Mouse (Mus musculus) thymus, postnatal 25 days (tissue): ENCODE results near the gene Lypd6.

Experiments
- DNase-seq: peaks from one replicate; pipeline ENCODE4 v3.0.0; 2022

Lypd6 gene

DNA sequence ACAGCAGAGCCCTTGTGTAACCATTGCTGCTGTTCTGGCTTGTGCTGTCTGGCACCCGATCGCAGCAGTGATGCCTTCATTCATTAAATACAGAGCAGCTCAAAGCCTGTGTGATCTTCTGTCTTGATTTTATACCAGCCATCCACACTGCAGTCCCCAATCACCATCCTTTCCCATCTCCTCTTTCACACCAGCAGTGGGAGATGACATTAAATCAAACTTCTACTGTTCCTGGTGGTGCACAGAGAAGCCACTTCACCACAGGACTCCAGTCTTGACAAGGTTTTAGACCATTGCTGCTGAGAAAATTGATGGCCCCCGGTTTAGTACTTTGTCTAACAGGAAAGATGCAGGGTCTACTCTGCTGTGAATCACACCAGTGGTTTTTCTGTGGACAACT lies 44.9 kb downstream of the Lypd6 start:
- DNase-seq = no peak

DNA sequence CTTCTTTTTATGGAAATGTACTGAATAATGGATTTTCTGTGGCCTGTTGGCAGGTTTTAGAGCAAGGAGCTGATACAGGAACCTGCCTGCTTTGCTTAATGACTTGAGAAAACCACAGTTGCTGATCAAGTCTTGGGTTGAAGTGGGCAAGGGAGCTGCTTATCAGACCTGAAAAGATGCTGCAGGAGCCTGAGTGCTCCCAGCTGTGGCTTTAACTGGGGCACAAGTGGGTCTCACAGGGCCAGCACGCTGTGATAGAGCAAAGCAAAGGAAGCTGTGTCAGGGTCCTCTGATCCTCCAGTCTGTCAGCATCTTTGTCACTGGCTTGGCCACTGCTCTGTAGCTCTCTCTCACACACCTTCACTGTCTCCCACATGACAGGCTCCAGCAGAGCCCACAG lies 45.4 kb downstream of the Lypd6 start:
- DNase-seq = no peak

DNA sequence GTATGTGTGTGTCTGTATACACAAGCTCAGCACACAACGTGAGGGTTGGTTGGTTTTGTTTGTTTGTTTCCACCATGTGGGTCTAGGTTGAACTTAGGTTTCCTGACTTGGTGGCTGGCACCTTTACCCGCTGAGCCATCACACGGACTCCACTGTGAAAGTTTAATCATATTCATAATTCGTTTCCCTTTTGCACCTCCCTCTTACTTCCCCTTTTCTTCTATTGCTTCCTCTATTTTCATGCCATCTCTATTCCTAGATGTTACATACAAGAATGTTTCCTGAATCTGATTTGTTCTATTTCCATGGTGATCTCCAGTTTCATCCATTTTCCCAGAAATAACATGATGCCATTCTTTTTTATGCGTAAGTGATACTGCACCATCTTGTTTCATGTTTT lies 46.2 kb downstream of the Lypd6 start:
- no peak for DNase-seq

DNA sequence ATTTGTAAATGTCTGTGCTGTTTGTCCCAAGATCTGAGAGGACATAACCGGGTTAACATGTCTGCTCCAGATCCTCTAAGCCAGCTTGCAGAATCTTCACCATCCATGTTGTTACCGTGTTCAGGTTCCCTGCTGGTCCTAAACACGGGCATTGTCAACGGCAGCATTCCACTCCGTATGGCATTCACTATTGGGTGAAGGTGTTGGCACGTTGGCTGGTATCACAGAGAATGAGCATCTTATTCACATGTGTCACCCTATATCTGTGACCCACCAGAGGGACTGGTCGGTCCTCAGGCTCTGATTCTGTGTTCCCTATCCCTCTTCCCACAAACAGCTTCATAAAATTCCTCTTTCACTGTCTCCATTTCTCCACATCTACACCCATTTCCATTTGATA lies 52.9 kb downstream of the Lypd6 start:
- no peak for DNase-seq

DNA sequence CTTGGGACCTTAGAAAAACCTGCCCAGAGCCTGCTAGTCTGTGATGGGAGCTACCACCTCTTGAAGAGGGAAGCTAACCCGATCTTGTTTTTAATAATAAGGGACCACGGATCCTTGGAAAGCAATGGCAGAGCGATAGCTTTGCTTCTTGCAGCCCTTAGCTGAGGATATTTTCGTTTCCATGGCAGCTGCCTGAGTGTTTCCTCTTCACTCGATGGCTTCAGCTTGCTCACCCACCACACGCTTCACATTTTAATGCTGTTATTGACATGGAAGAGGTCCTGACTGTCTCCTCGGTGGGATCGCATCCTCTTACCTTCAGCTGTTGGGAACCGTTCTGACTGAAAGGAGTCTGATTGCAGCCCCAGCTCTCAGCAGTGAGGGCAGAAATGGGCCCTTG lies 54.6 kb downstream of the Lypd6 start:
- DNase-seq = no peak

DNA sequence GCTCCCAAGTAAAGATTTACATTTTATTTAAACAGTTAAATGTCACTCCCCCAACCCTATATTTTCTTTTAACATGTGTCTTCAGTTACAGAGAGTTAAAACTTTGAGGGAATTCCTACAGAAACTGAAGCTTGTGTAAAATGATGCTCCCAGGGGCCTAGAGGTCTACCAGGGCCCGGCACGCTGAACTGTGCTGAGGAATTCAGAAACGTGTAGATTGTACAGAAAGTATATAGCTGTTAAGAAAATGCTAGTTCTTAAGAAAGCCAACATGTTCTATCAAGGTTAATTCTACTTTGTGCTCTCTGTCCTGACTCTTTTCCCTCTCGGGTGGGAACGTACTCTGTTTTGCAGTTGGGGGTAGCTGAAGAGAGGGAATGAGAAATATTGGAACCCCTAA lies 57.1 kb downstream of the Lypd6 start:
- DNase-seq = no peak

DNA sequence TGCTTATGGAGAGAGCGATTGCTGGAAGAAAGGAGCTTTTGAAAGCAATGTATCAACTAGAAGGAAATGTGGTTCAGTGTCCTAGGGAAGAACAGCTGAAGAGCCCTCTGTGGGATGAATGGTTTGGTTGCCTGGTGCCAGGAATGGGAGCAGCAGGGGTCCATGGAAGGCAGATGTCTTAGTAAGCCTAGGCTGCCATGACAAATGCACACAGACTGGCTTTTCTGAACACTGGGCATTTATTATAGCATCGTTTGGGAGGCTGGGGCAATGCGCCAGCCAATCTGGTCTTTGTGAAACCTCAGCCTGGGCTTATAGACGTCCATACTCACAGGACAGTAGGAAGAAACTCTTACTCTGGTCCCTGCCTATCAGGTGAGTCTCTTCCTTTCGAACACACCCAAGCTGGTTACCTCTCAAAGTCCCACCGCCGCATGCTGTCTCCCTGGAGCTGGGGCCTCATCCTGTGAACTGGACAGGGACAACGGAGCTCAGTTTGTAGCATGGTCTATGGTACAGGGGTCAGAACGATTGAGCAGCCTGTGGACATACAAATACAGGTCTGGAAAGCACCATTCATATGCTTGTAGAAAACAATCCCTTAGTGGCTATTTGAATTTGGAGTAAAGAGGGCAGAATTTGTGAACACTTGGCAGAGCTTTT lies 61.4 kb downstream of the Lypd6 start:
- no peak for DNase-seq

DNA sequence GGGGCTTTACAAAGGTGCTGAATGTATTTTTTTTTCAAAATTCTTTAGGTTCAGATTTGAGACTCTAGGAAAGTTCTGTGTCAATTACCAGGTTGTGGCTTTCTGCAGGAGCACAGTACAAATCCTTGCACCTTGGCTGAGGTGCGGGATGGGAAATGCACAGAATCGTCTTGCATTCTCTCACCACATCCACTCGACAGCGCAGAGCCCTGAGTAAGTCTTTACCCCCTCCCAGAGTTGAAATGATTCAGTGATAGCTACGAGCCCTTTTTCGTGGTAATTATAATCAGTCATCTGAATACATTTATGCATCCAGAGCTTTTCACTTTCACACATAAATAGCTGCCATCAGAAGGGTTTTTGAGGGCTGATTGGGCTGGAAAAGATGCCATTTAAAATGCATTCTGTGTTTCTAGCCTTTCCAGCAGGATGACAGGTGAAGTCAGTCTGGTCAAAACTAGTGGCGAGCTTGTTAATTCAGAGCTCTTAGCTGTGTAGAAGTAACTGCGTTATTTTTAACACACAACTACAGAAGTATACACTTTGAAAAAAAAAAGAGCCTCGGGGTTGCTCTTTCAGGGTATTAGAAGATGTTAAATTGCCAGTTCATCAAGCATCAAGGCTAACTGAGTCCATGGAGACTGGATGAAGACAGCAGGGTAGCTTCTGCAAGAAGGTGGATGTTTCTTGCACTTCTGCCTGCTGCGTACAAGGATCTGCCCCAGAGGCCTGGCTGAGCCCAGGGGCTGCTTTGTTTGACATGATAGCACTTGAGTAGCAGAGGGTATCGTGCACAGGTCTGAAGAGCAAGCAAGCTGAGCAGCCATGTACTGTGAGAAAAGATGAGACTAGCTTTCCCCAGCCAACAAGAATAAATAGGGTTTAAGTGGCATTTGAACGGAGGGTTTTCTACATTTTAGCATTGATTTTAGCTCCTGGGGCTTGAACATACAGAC lies 62.4 kb downstream of the Lypd6 start:
- DNase-seq = no peak

DNA sequence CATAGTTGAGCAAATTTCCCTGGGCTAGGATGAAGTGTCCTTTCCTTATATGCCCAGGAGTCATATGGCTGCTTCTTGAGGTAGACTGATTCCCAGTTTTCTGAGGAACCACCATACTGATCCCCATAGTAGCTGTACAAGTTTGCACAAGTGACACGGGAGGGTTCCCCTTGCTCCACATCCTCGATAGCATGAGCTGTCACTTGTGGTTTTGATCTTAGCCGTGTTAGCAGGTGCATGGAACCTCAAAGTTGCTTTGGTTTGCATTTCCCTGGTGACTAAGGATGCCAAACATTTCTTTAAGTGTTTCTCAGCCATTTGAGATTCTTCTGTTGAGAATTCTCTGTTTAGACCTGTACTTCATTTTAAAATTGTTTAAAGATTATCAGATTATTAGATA lies 64.4 kb downstream of the Lypd6 start:
- no peak for DNase-seq

DNA sequence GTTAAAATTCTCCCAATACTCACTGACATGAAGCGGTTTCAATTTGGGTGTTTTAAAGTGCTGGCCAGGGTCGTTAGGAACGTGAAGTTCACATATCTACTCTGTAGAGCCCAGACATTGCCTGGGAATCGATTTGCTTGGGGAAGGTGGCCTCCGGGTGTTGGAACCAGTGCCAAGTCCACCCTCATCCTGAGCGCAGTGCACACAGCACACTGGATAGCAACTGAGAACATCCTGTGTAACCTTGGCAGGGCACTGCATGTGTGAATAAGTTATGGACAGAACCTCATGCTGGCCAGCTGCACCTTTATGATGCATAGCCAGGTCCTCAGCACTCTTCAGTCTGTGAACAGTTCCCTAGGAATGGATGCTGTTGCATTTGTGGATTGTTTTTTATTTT lies 77.4 kb downstream of the Lypd6 start:
- DNase-seq = no peak

DNA sequence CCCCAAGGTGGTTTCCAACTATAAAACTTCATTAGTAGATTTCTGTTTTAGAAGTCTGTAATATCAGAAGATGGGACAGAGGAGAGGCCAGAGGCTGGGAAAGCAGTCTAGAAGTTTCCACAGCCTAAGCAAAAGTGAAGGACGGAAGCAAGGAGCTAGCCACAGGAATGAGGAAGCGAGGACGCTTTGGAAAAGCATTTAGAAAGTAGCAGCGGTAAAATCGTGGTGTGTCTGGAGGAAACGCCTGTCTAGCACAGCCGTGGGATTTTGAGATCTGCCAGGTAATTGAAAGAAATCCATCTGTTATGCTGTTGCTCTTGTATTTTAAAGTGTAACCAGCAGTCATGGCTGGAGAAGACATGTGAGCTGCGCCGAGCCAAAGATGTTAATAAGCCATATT lies 81.1 kb downstream of the Lypd6 start:
- no peak for DNase-seq

DNA sequence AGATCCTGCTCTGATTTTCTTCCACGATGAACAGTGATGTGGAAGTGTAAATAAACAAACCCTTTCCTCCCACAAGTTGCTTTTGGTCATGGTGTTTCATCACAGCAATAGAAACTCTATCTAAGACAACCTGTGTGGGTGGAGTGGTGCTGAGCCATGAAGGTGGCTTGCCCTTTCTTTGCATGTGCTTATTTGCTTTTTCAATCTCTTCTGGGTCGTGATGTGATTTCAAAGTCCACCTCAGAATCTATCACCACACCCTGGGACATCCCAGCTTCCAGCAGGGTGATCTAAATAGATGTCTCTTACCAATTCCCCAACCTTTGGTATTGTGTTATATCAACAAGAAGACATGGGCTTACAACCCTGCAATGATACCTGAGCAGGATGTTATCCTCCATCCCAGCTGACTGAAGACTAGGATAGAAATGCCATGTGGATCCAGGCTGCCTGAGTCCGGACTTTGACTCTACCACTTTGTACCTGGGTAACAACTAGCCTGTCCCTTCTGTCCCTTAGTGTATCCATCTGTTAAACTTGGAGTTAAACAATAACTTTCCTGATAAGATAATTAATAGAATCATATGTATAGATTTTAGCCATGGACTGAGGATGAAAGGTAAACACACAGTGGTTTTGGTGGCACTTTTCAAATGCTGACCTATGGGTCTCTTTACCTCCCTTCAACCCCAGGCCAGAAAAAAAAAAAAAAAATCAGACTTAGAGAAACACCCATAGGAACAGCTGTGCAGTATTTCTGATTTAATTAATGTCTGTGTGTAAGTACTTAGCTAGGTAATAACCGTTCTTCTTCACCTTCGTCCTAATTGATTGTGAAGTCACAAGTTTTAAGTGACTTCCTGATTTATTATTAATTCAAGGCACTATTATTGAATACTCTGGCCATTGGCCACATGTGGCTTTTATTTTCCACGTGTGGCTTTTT lies 83.3 kb downstream of the Lypd6 start:
- DNase-seq = no peak

DNA sequence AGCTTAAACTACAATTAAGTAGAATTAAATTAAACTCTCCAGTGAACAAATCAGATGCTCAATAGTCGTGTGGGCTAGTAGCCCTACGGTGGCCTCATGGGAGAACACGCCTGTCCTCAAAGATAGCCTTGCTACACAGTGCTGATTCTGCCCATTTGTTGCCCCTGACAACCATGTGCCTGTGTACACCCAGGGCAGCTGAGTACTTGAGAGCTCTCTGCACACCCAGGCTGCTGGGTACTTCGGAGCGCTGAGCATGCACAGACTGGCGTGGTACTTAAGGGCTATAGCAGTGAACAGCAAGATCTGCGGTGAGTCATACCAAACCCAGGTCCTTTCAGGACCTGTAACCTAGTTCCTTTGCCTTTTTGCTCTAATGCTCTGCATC lies 84.0 kb downstream of the Lypd6 start:
- DNase-seq = no peak

DNA sequence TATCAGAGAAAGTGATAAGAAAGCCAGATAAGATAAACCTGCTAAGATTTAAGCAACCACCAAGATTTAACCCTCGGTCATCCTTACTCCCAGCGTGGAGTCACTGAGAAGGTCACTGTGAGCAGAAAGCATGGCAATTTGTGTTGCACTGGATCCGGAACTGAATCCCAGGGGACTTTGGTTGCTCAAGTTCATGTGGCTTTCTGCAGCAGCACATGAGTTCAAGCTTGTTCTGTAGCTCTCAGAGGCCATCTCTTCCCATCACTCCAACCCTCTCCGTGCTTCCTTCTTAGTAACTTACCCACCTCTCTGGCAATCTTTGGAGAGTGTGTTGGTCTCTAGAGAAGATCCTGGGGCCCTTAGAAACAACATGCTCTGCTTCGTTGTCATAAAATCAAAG lies 84.6 kb downstream of the Lypd6 start:
- no peak for DNase-seq

DNA sequence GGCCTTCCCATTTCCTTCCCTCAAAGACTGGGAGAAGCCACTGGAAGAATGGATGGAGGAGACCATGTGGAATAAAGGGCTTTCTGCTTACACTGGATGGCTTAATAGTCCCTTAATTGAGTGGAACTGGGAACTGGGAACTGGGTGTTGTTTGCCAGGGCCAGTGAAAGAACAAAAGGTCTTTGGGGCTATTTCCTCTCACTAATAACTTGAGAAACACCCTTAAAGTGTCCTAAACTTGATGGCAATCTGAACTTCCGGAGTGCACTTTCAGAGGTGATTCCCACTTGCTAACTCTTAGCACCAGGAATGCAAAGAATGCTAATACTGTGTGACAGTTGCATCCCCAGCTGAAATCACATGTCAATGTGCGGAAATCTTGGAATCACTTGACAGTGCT lies 85.2 kb downstream of the Lypd6 start:
- no peak for DNase-seq

DNA sequence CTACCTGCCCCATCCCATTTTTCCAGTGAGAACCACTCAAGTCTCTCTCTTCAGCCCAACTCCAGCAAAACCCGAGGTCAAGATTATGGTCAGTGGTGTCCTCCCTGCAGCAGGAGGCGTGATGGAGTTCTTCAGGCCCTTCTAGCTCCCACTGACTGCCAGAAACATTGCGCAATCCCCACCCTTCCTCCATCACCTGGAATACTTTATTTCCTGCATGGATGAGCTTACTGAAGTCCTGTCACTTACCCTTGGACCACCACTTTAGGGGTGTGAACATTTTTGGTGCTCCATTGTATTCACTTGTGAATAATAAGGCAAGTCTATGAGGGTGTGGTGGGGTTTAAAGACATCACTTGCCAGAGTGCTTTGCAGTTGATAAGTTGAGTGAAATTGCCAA lies 85.7 kb downstream of the Lypd6 start:
- no peak for DNase-seq

DNA sequence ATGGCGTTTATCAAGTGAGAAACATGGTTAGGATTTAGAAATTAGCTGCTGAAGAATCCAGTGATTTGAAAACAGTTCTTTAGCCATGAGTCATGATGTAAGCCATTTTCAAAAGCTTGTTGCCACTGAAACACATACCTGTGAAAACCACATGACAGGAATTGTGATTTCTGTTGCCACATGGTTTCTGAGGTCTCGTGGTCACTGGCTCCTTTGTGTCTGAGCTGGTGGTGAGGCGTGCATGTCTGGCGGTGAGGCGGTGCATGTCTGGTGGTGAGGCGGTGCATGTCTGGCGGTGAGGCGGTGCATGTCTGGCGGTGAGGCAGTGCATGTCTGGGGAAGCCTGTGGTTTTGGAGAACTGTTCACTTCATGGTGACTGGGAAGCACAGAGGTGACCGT lies 89.8 kb downstream of the Lypd6 start:
- no peak for DNase-seq

DNA sequence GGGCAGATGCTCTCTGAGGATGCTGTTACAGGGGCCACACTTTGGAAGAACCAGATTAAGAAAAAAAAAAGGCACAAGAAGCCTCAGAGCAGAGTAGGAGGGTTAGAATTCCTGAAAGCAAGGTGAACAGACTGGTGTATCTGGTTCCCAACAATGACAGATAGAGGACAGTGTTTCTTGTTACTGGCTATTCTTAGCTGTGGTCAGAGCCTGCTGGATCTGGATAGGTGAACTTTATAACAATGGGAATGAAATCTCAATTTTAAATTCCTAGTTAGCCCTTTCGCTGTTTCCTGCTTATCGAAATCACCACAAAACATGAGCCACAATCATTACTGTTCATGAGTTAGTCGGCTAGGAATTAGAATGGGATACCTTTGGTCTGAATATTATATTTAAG lies 93.8 kb downstream of the Lypd6 start:
- DNase-seq = no peak

DNA sequence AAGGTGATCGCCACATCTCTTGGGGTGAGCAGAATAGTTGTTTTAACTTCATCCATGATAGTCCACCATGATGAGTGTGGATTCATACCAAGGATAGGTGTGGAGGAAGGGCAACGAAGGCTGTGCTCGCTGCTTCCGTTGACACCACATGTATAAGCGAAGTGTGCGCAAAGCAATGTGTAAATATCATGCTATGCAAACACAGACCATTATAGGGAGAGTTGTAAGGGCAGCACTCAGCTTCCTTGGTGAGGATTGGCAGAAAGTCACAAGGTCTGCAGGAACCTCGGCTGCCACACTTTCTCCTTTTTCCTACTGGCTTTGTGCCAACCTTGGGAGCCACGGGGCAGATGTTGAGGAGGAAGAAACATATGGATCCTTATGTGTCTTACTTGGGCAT lies 97.4 kb downstream of the Lypd6 start:
- no peak for DNase-seq

DNA sequence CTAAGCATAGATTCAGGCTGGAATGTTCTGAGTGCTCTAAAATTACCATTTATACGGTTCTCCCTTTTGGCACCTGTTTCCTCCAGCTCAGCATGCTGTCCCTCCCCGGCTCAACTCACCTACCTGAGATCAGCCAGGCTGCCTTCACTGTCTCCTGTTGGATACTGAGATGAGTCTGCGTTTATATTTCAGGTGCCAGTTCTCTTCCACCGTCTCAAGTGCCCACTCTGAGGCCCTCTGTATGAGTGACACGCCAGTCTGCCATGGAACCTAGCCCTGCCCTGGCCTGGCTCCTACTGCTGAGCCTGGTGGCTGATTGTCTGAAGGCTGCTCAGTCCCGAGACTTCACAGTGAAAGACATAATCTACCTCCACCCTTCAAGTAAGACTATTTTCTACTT lies 99.0 kb downstream of the Lypd6 start:
- DNase-seq = no peak

DNA sequence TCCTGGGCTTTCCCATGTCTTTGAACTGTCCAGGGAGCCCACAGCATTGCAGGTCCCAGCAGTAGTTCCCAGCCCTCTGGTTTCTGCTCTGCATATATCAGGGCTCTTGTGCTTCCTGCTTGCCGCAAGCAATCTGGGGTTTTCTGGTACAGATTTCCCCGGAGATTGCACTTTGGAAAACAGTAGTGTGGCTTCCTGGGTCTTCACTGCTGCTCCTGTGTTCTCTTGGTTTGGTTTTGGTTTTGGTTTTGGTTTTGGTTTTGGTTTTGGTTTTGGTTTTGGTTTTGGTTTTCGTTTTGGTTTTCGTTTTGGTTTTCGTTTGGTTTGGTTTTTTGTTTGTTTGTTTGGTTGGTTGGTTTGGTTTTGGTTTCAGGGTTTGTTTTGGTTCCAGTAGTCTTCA lies 99.9 kb downstream of the Lypd6 start:
- no peak for DNase-seq

DNA sequence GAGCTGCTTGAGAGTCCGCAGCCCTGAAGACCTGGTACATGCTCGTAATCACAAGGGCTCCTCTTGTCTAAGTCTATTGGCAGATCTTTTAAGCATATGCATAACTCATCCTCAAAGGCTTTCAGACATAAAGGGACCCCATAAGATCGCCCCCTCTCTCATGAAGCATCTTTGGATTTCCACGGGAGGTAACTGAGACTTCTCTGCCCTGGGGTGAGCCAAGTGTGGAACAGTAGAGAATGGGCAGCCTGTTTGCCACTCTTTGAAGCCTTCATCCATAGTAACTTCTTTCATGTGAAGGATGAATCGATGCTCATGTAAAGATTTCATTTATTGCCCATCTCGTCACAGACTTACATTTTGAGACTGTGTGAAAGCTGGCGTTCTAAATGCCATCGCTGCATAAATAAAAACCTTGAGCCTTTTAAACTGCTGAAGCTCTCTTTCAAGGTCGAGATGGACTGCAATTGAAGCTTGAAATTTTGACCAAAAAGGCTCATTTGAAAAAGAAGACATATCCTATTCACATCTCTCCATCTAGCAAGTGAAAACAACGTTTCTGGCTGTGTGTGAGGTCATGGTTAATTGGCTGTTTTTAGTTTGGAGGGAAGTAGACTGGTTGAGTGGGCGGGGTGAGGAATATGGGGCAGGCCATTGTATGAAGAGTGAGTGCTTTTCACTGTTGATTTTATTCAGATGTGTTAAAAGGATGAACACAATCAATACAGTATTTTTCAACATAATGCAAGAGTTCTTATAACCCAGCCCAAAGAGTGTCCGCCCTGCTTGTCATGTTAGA lies 107.7 kb downstream of the Lypd6 start:
- DNase-seq = no peak

DNA sequence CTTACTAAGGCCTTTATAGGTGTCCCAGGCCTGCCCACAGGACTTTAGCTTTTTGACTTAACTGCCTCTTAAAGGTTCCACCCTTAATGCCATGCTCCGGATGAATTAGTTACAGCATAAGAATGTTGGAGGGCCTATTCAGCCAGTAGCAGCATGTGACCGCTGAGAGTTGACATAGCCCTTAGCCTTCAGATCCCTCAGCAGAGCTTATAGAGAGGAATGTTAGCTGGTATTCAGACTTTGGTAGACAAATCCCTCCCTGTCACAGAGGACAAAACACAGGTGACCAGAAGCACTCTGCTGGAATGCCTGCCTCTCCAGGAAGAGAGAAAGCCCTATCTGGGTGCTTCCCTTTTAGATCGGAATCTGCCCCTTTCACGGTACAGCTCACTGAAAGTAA lies 109.5 kb downstream of the Lypd6 start:
- DNase-seq = no peak
